Mouse (Mus musculus): ENCODE data around the gene Ngp.
"Not testable (repeated sequence)": the region's sequence is repeated elsewhere in the genome, so short reads cannot be mapped to it uniquely, and the experiment has no call there.

The Ngp gene

DNA sequence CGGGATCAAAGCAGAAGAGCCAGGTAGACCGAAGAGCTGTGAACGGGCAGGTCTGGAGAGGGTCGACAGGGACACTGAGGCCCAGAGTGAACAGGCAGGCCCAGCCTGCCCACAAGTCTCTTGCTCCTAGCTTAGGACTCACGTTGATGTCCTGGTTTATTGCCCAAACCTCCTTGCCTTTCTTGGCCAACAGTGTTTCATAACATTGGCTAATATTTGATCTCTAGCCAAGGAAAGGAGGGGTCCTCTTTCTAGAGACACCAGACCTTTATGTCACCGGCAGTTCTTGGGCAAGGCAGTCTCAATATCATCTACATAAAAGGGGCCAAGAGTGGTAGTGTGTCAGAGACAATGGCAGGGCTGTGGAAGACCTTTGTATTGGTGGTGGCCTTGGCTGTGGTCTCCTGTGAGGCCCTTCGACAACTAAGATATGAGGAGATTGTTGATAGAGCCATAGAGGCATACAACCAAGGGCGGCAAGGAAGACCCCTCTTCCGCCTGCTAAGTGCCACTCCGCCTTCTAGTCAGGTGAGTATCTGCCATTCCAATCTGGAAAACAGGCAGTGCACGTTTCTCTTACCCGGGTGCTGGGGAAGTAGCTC, at the start of gene Ngp:
Gene Ngp, plus strand, starts transcription at position 237 of the 602 bp plus-strand sequence.
- no peak for DNase-seq (ENCODE audit: low read depth, low spot score)

DNA sequence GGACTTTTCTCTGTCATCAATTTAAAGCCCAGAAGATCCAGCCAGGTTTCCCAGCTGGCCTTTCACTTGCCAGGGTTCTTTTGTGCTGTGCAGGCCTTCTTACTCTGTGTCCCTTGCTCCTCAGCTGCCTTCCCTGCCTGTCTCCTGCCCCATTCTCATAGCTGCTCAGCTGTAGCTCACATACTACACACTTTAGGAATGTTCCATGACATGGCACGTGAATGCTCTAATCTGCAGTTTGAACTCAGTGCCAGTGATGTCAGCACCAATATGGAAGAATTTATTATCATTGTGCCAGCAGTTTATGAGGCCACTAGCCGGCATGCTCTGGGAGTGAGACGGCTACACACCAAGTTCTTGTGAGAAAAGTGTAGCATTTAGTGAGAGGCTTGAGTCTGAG, 49.7 kb upstream of the Ngp start:
- DNase-seq (ENCODE audit: low read depth, low spot score) = peak; percentile 60

DNA sequence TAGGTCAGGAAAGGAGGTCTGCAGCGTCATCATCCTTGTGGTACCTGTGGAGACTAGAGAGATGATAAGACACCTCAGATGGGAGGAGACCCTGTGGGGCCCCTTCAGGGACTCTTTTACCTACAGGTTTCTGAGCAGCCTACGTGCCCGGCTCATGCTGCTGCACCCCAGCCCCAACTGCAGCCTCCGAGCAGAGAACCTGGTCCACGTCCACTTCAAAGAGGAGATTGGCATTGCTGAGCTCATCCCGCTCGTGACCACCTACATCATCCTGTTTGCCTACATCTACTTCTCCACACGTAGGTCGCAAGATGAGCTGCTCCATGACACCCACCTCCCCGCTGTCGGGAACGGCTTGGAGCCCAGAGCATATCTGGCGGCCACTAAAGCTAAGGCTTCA, 45.7 kb upstream of the Ngp start:
- DNase-seq (ENCODE audit: low read depth, low spot score) = no peak

DNA sequence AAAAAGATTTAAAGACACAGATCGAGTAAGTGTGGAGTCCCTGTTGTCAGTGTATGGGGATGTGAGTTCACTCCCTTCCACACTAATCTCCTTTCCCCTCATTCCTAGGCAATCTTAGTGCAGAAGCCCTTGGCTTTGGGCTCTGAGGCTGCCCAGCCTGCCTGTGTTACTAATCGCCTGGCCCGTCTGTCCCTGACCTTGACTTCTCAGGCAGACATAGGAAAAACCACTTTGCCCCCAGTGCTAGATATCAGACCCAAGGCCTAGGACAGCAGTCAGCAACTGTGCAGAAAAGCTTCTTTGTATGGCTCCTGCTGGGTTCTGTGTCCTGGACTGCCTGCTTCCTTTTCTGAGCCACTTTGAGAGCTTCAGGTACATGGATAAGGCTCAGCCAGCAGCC, 43.9 kb upstream of the Ngp start:
- DNase-seq (ENCODE audit: low read depth, low spot score) = no peak

DNA sequence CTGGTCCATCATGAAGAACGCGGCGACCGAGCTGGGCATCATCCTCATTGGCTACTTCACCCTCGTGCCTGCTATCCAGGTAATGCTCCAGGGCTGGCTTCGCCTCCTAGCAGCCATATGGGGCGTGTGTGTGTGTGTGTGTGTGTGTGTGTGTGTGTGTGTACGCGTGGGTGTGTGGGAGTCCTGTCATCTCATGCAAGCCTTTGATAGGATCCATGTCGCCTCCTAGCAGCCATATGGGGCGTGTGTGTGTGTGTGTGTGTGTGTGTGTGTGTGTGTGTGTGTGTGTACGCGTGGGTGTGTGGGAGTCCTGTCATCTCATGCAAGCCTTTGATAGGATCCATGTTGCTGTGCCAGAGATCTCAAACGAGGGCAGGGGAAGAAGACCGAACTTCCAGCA, 41.9 kb upstream of the Ngp start:
- not testable (repeated sequence) for DNase-seq (ENCODE audit: low read depth, low spot score)

DNA sequence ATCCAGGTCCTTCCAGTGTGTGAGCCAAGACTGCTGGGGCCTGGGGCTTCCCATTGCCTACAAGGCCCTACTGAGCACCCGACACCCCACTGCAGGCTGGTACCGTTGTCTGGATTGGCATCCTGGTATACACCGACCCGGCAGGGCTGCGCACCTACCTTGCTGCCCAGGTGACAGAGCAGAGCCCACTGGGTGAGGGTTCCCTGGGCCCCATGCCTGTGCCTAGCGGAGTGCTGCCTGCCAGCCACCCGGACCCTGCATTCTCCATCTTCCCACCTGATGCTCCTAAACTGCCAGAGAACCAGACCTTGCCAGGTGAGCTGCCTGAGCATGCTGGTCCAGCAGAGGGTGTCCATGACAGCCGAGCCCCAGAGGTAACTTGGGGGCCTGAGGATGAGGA, 40.2 kb upstream of the Ngp start:
- DNase-seq (ENCODE audit: low read depth, low spot score) = no peak

DNA sequence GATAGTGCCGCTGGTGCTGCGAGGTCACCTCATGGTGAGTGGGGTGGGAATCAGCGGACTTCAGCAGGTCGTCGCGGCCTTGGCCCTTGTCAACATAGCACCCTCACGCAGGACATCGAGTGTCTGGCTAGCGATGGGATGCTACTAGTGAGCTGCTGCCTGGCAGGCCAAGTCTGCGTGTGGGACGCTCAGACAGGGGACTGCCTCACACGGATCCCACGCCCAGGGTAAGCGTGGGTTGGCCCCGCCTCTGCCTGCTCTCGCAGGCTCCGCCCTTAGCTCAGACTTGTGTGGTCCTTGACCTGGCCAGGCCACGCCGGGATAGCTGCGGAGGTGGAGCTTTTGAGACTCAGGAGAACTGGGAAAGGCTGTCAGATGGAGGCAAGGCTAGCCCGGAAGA, 38.9 kb upstream of the Ngp start:
- DNase-seq (ENCODE audit: low read depth, low spot score) = no peak

DNA sequence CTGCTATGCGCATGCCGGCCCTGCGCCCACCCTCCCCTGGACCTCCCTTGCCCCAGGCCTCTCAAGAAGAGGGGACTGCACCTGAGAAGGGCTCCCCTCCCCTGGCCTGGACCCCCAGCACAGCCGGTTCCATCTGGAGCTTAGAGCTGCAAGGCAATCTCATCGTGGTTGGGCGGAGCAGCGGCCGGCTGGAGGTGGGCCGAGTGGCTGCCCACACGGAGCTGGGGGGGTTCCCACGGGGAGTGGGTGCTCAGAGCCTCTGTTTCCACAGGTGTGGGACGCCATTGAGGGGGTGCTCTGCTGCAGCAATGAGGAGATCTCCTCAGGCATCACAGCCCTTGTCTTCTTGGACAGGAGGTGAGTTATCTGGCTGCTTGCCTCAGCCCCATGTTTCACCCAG, 38.3 kb upstream of the Ngp start:
- DNase-seq (ENCODE audit: low read depth, low spot score) = no peak

DNA sequence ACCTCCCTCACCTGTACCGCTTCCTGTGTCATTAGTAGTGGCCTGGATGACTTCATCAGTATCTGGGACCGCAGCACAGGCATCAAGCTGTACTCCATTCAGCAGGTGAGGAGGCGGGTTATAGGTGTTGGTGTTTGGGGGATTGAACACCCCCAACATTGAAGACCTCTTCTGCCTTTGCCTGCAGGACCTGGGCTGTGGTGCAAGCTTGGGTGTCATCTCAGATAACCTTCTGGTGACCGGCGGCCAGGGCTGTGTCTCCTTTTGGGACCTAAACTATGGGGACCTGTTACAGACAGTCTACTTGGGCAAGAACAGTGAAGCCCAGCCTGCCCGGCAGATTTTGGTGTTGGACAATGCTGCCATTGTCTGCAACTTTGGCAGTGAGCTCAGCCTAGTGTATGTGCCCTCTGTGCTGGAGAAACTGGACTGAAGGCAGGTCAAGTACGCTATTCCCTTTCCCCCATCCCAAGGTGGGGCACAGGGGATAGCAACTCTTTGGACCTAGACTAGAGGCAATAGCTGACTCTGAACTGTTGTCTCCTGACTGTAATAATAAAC, 35.1 kb upstream of the Ngp start:
- peak; percentile 9 for DNase-seq (ENCODE audit: low read depth, low spot score)

DNA sequence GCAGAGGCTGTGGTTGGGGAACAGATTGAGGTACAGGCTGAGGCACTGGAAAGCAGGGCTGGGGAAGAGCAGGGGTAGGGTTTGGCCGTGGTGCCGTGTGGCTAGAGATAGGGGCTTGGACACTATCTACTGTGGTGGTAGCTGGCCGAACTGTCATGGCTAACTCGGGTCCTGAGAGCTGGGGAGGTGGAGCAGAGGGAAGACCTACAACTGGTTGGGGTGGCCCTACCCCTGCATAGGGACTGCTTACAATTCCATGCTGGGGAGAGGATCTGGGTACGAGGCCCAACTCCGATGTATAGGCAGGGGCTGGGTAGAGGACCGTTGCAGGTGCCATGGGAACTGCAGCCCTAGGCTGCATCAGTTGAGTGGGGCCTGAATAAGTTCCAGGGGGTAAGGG, 31.5 kb upstream of the Ngp start:
- DNase-seq (ENCODE audit: low read depth, low spot score) = no peak

DNA sequence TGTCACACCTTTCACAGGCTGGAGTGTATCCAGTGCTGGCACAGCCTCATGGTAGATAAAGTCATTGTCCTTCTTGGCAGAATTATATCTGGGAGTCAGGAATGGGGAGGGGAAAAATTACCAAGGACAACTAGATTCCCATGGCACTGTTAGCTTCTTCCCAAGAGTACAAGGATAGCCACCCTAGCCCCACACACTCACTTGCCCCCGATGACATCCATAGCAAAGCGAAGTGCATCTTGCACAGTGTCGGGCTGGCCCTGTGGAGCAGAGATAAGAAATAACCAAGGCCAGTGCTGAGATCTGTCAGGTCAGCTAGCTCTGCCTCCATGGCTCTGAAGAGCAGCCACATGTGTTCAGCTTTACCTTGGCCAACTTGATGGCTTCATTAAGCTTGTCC, 28.7 kb upstream of the Ngp start:
- no peak for DNase-seq (ENCODE audit: low read depth, low spot score)

DNA sequence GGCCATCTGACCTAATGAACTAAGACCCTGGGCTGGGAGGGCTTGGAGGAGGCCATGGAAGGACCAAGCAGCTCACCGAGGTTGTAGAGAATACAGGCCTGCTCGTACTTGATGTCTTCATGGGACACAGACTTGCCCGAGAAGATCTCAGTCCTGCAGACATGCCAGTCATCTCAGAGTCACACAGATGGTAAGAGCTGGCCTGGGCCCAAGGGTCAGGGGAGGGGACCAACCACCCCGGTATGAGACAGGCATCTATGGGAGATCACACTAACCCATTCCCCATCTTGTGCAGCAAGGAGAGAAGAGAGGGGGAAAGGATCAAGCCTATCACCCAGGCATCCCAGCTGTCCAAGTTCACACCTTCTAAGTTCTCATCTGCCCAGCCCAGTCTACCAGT, 26.3 kb upstream of the Ngp start:
- DNase-seq (ENCODE audit: low read depth, low spot score) = no peak

DNA sequence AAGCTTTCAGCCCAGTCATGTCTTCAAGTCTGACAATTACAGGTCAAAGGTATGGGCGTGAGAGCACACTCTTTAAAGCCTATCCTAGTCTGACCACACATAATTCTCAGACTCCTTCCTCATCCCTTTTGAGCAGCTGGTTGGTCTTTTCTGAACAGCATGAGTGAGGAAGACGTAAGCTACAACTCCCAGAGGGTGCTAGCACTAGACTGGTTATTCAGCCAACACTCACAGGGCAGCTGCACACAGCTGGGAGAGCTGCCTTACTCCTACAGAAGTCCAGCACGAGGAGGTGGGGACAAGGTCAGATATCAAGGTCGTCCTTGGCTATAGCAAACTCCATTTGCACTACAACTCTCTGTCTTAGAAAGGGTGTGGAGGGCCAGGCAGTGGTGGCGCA, 18.9 kb upstream of the Ngp start:
- DNase-seq (ENCODE audit: low read depth, low spot score) = no peak

DNA sequence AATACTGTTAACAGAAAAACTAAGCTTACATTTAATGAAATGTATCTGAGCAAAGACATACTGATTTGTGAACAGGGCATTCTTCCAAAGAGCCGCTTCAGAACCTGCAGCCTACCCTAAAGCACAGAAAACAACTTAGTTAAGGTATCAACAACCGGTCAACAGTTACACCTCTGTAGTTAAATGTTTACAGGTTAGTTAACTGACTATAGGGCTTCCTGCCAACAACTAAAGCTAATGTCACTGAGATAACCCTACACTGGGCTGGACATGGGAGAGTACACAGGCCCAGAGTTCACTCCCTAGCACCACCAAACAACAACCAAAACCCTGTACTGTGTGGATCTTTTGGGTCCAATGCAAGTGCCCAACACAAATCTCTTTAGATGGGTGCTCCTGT, 16.8 kb upstream of the Ngp start:
- no peak for DNase-seq (ENCODE audit: low read depth, low spot score)

DNA sequence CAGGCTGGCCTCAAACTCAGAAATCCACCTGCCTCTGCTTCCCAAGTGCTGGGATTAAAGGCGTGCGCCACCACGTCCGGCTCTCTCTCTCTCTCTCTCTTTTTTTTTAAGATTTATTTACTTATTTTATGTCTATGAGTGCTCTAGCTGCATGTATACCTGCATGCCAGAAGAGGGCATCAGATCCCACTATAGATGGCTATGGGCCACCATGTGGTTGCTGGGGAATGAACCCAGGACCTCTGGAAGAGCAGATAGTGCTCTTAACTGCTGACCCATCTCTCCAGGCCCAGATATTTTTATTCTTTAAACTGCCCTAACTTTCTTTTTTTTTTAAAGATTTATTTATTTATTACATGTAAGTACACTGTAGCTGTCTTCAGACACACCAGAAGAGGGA, 16.3 kb upstream of the Ngp start:
- DNase-seq (ENCODE audit: low read depth, low spot score) = peak; percentile 33

DNA sequence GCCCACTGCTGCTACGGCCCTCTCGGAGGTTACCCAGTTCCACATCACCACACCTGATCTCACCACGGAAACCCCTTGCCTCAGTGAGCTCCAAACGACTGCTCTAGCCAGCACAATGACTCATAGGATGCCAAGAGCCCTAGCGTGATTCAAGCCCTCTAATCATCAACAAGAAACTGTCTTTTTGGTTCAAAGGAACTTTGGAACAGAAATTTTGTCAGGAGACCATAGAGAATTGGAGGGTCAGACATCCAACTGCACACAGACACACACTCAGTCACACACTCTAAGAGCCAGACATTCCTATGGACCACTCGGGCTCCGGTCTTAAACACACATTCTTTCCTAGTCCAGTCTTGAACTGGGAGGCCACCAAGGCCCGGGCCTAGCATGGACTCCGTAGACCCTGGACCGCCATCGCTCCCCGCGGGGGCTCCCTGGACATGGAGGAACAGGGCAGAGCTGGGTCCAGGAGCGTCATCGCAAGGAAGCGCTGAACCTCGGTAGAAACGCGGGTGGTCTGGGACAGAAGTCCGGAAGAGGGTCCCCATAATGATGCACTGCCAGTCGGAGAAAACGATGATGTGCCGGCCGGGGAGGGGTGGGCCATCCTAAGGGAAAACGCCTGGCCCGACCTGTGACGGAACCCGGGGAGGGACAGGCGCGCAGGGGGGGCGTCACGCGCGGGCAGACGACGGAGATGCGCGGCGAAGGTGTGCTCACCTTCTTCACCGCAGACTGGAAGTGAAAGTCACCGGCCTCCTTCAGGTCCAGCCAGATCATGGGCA, 12.0 kb upstream of the Ngp start:
- DNase-seq (ENCODE audit: low read depth, low spot score) = peak; percentile 67

DNA sequence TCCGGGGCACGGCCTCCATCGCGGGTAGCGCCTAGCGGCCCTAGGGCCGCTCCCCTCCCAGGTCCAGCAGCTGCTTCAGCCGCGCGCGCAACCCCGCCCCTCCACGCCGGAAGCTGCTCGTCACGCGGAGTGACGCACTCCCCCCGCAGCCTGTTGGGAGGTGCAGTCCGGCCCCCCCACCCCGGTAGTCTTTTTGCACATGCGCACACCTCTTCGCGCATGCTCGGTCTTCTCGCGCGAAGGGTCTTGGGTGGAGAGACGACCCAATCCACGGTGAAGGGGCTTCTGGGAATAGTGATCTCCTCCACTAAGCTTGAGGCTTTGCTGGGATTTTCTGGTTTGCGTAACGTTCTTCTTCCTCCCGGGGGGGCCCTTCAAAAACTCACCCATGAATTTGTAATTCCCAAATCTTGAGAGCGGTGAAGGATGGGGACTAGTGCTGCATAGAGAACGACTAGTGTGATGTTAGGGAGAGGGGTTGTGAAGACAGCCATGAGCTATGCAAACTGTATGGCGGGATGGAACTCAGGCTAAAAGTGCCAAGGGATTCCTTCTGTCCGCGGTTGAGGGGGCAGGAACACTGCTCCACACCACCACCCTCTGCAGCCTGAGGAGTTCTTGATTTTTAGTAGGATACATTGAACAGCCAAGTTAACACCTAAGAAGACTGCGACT, 11.3 kb upstream of the Ngp start, which contains the start of gene Ptpn23:
Gene Ptpn23, minus strand, starts transcription at position 115 of the 675 bp plus-strand sequence.
- peak; percentile 95 for DNase-seq (ENCODE audit: low read depth, low spot score)

DNA sequence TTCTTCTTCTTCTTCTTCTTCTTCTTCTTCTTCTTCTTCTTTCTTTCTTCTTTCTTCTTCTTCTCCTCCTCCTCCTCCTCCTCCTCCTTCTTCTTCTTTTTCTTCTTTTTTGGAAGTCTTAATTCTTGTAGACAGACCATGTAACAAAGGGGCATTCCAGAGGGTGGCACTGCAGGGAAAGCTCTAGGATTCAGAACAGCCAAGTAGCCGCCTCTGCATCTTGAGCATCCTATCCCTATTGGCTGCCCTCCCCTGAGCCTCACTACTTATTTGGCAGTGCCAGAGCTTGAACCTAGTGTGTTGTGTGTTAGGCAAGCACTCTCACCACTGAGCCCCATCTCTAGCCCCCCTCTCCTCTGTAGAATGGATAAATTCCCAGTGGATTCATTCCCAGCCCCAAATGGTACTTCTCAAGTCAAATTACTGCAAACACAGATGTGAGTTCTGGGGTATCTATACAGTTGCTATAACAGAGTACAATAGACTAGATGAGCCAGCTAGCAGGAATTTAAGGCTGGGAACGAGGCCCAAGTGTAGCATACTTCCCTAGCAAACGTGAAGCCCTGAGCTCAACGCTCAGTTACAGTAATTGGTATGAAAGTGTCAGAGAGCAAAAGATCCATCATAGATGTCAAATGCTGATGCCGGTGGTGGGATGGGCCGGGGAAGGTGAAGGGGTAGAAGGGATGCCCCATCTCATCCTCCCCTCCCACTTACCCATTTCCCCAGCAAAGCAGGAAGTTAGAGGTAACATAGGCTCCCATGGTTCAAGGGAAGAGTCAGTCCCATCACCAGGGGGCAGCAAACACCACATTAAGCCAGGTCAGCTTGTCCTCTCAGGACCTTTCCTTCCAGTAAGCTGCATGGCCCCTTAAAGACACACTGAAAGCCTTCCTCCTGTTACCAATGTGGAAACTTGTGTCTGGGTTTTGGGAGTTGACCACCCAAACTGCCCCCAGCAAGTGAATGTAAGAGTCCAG, 8.3 kb upstream of the Ngp start:
- DNase-seq (ENCODE audit: low read depth, low spot score) = peak; percentile 97

DNA sequence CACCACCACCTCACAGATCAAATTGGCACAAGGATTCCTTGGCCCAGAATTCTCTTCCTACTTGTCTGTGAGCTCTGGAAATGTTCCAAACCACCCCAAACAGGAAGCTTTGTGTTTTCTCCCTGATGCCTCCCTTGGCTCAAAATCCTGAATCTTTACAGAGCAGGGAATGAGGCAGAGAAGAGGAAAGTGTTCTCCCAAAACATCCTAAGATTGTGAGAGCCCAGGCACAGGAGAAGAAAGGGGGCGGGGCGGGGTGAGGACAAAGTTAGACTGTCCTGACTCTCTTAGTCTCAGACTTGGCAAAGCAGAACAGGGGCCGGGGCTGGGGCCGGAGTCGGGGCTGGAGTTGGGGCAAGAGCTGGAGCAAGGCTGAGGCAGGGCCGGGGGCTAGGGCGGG, 6.6 kb upstream of the Ngp start:
- peak; percentile 53 for DNase-seq (ENCODE audit: low read depth, low spot score)

DNA sequence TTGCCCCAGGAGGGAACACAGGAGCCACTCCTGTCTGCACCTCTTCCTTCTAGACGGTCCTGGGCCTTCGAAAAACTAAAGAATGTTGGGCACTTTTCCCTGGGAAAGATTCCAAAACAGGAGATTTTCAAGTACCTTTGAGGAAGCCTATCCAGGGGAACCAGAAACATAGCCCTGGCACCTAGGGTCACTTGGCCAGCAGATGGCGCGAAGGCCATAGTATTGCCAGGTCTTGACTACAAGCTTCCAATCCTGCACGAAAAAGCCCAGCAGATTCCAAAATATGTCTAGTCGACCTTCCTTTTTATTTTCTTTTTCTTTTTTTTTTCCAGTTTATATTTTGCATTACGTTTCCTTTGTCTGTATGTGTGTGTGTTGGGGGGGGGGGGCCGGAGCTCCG, 5.8 kb upstream of the Ngp start:
- peak; percentile 78 for DNase-seq (ENCODE audit: low read depth, low spot score)

DNA sequence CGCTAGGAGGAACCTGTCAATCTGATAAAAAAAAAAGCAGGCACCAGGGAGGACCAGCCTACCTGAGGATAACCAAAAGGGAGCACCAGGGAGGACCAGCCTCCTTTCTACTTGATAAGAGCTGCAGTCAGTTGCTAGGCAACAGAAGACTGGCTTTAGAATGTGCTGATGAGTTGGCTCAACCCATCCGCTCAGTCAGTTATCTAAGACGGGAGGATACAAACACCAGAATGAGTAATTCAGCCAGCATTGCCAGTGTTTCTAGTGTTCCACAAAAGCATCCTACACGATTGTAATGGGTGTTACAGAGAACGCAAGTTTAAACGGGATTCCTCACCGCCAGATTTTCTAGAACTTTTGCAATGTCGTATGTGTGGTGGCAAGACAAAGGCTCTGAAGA, 11.7 kb downstream of the Ngp start:
- DNase-seq (ENCODE audit: low read depth, low spot score) = no peak
